Mouse (Mus musculus) heart, adult 2 months (tissue): Measurements from ENCODE around the gene Necap1. TPM values are rescaled to one million over a fixed set of nuclear protein-coding genes. Genes with fewer than 3 reads are reported as not detected.

Experiments used
- DNase-seq, 2 experiments: peaks; one replicate each; pipeline ENCODE4 v3.0.0; 2021
- H3K27ac ChIP-seq: fragments of 200-600 bp; 2 replicates; pipeline ENCODE4 v1.8.1; 2022
- H3K27me3 ChIP-seq: fragments of 200-500 bp; 2 replicates; pipeline ENCODE4 v1.6.1; 2012; ENCODE audit warnings: mild to moderate bottlenecking, low read length, inconsistent platforms, mixed read lengths; ENCODE audit not compliant: control insufficient read depth, insufficient read depth
- H3K36me3 ChIP-seq: fragments of 200-500 bp; 2 replicates; pipeline ENCODE4 v1.6.1; 2012; ENCODE audit warnings: low read length, inconsistent platforms; ENCODE audit not compliant: control insufficient read depth, insufficient read depth
- H3K4me1 ChIP-seq: fragments of 200-500 bp; 2 replicates; pipeline ENCODE4 v1.6.1; 2011; ENCODE audit warnings: low read length; ENCODE audit not compliant: control insufficient read depth, insufficient read depth
- H3K4me3 ChIP-seq: fragments of 200-600 bp; 2 replicates; pipeline ENCODE4 v1.8.1; 2022
- H3K79me2 ChIP-seq: fragments of 200-500 bp; replicated peaks from 2 replicates; pipeline ENCODE4 v1.6.1; 2012; ENCODE audit warnings: mild to moderate bottlenecking, inconsistent platforms, low read length, moderate library complexity, mixed read lengths; ENCODE audit not compliant: control insufficient read depth, insufficient read depth
- H3K9ac ChIP-seq: fragments of 200-500 bp; 2 replicates; pipeline ENCODE4 v1.6.1; 2012; ENCODE audit warnings: low read depth, mild to moderate bottlenecking, control low read depth, inconsistent platforms, low read length, mixed read lengths
- CTCF ChIP-seq: fragments of 200-600 bp; IDR thresholded peaks from 2 replicates; pipeline ENCODE4 v1.8.1; 2022; ENCODE audit warnings: antibody characterized with exemption, mild to moderate bottlenecking, moderate library complexity
- EP300 ChIP-seq: fragments of 200-500 bp; IDR thresholded peaks from 2 replicates; pipeline ENCODE4 v1.6.1; 2011; ENCODE audit warnings: low read depth, low read length, control low read depth; ENCODE audit not compliant: insufficient read depth
- POLR2A ChIP-seq: fragments of 200-500 bp; IDR thresholded peaks from 2 replicates; pipeline ENCODE4 v1.6.1; 2011; ENCODE audit warnings: mild to moderate bottlenecking, low read depth, low read length, control low read depth; ENCODE audit not compliant: insufficient read depth
- WGBS: fragments of 180-500 bp; shearing (Covaris S2); methylation state at CpG from one replicate; pipeline ENCODE4 v1.1.7; 2018; 5-methylcytosine and 5-hydroxymethylcytosine counted together
- intact Hi-C: fragments of 180-260 bp; cut with DNase I; formaldehyde crosslinking; loops from one replicate; pipeline ENCODE4 v1.15.1; 2025
- long read RNA-seq: library from polyadenylated mRNA; stranded (forward); transcript quantifications from one replicate; pipeline ENCODE4 v2.0.0, GENCODE M21; 2021
- polyA plus RNA-seq: library from polyadenylated mRNA; depleted of rRNA; stranded (reverse); fragments of >200 nt; gene quantifications from 2 replicates; pipeline ENCODE4 v1.2.3, GENCODE M21; 2012; rRNA removed
- total RNA-seq, 2 experiments: library from RNA; stranded (reverse); gene quantifications; 2 replicates each; pipeline ENCODE4 v1.2.3; 2021

Necap1 gene
- total RNA-seq (10 to 100 TPM; 20.7 to 22.6 TPM), polyA plus RNA-seq (16.2 and 25.2 TPM in 2 replicates)
- long read RNA-seq, transcript Necap1-201 (8 exons, 2,476 nt): major isoform, 28 of 41 reads
- long read RNA-seq, partial matches to known transcripts: 0 of 41 reads
- long read RNA-seq, other reads (novel, unspliced or antisense): 13 of 41 reads

DNA sequence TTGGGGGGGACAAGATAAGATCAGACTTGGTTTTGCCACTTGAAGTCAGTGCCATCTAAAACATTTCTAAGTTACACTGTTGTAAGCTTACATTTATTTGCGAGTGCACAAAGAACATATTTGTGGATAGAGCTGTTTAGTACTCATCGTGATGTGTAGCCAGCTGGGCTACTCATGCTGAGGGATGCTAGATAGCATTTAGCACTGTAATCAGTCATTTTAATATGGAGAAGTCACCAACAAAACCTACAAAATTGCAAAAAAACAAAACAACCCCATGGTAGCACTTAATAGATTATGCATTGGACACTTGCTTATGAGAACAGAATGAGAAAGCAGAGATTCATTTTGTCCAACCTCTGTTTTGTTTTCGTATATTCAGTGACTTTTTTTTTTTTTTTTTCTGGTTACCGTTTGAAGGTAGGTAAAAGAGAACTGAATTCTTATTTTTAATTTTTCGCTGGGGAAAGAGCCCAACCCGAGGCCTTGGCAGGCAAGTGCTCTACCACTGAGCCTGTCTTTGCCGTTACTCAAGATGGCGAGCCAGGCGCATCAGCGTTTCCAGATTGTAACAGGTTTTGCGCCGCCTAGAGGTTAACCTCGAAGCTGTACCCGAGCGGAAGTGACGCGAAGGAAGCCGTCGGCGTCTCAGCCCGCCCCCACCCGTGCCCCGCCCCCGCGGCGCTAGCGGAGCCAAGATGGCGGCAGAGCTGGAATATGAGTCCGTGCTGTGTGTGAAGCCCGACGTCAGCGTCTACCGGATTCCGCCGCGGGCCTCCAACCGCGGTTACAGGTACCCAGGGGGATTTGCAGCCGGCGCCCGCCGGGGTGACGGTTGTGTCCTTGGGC lies at the start of gene Necap1:
Necap1 (plus strand) TSS at position 604 of the 849 bp plus-strand sequence.
- H3K36me3 ChIP-seq: peaks cover 8% of the 10 kb centered on the region
- DNase-seq: peak; percentile 96 to 97
- intact Hi-C loops: loop anchor here (2.0 to 5.0 kb wide), 3 partner anchors 63 to 132 kb away; no protein-coding TSS in a partner anchor
- peak within 1 kb of the TSS; percentile 94 for H3K4me3 ChIP-seq
- peak within 1 kb of the TSS; percentile 94 for H3K27ac ChIP-seq
- no peaks in the 10 kb centered on the region for H3K27me3 ChIP-seq
- TF ChIP-seq EP300 (peak; percentile 55), CTCF (peak; percentile 96), POLR2A (peak; percentile 79)
- peaks cover 3% of the 10 kb centered on the region for H3K79me2 ChIP-seq
- H3K9ac ChIP-seq: peak within 1 kb of the TSS; percentile 86
- 7% methylated on average over 43 of the region's 43 CpGs for WGBS
- H3K4me1 ChIP-seq: peaks cover 2% of the 10 kb centered on the region; the same call in 1 of the 2 replicates

DNA sequence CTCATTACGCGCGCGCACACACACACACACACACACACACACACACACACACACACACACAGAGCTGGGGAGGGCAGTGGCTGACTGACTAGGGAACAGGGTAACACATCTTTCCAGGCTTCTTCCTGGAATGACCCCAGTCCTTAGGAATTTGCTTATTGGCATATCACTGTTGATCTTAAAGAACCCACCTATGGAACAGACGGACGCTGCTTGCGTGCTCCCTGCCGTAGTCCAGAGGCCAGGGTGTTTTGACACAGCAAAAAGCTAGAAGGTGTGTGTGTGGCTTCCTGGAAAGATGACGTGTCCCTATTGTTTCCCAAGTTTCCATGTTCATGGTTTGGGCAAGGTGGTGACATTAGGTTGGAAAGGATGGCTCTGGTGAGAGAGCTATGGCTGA lies 49.1 kb upstream of the Necap1 start:
- intact Hi-C loops: no loop called here
- Histone ChIP-seq H3K27ac (peak overlapping the region; percentile 88), H3K9ac (peak overlapping the region; percentile 46; the same call in 1 of the 2 replicates), H3K4me1 (peaks cover 29% of the 10 kb centered on the region), H3K79me2 (peaks cover 3% of the 10 kb centered on the region; the same call in 1 of the 2 replicates), H3K27me3 (no peaks in the 10 kb centered on the region), H3K36me3 (no peaks in the 10 kb centered on the region; the same call in 1 of the 2 replicates), H3K4me3 (peak overlapping the region; percentile 32; the same call in 1 of the 2 replicates)
- DNase-seq: peak in 1 of 2 experiments; percentile 13
- TF ChIP-seq EP300 (no peak), CTCF (no peak), POLR2A (no peak)
- WGBS: 48% methylated on average over 9 of the region's 9 CpGs

DNA sequence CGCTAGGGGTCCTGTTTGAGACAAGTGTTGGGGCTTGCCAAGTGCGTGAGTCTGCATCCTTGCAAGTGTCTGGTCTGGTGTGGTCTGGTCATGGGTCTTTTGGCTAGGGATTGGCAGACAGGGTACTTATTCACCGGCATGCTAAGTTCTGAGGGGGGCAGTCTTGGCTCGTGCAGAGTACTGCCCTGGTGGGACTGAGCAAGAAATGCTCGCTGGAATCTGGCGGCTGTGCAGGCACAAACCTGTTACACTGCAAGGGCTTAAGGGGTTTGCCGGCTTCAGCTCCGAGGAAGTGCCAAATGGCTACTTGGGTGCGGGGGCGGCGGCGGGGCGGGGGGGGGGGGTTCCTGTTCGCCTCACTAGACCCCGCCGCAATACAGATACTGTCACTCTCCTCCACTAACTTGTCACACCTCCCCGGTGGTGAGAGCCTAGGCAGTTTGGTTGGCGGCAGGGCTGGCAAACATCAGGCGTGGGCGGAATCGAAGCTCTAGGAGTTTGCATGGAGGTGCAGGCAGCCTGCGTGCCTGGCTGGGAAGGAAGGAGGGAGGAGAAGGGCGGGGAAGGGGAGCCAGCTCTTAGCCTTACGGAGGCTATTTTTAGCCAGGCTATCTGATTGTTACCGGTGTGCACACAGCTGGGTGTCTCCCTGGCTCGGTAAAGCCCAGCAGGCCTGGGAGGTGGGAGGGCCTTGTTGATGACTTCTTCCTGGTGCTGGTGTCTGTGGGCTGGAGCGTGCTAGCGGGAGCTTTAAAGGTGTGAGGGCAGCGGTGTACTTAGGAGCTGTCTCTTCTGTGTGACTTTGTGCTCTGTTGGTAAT lies 48.1 kb upstream of the Necap1 start:
- Histone ChIP-seq H3K79me2 (peaks cover 2% of the 10 kb centered on the region; the same call in 1 of the 2 replicates), H3K9ac (peak overlapping the region; percentile 53), H3K27me3 (no peaks in the 10 kb centered on the region), H3K36me3 (no peaks in the 10 kb centered on the region; the same call in 1 of the 2 replicates), H3K4me3 (peak overlapping the region; percentile 32), H3K4me1 (peaks cover 25% of the 10 kb centered on the region), H3K27ac (peak overlapping the region; percentile 88)
- TF ChIP-seq CTCF (no peak), EP300 (peak; percentile 64; the same call in 1 of the 2 replicates), POLR2A (peak; percentile 49; the same call in 1 of the 2 replicates)
- DNase-seq: peak; percentile 76 to 85
- under 1% methylated on average over 29 of the region's 29 CpGs for whole genome bisulfite sequencing
- intact Hi-C loops: loop anchor here (2.0 kb wide), 1 partner anchor 15 kb away; no protein-coding TSS in a partner anchor

DNA sequence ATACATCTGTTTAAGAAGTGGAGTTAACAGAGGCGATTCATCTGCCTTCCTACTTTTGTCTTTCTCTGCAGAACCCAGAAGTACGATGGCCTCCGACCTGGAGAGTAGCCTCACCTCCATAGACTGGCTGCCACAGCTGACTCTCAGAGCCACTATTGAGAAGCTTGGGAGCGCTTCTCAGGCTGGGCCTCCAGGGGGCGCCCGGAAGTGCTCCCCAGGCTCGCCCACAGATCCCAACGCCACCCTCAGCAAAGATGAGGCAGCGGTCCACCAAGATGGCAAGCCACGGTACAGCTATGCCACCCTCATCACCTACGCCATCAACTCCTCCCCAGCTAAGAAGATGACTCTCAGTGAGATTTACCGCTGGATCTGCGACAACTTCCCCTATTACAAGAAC lies 46.2 kb upstream of the Necap1 start:
- Histone ChIP-seq H3K79me2 (peaks cover 2% of the 10 kb centered on the region; the same call in 1 of the 2 replicates), H3K27me3 (no peaks in the 10 kb centered on the region), H3K36me3 (no peaks in the 10 kb centered on the region; the same call in 1 of the 2 replicates), H3K27ac (no peak overlapping the region), H3K4me3 (no peak overlapping the region), H3K4me1 (peaks cover 20% of the 10 kb centered on the region), H3K9ac (no peak overlapping the region)
- intact Hi-C loops: no loop called here
- 65% methylated on average over 13 of the region's 13 CpGs for WGBS
- TF ChIP-seq POLR2A: no peak
- no peak for TF ChIP-seq EP300
- peak; percentile 67 for TF ChIP-seq CTCF
- peak; percentile 34 to 46 for DNase-seq

DNA sequence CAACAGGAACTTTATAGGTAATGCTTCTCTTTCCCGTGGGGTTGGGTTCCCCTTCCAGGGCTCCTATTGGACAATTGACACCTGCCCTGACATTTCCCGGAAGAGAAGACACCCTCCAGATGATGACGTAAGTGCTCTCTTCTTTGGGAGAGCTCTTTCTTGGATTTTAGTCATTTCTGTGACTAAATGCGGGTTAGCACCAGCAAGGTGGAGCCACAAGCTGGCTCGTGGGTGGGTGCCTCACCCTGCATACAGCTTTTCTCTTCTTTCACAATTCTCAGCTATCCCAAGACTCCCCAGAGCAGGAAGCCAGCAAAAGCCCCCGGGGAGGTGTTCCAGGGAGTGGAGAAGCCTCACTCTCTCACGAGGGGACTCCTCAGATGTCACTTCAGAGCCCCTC lies 41.4 kb upstream of the Necap1 start:
- Histone ChIP-seq H3K4me3 (no peak overlapping the region), H3K27ac (no peak overlapping the region), H3K27me3 (no peaks in the 10 kb centered on the region), H3K79me2 (0 out of 2 replicates have a peak, but pooled peaks cover 2% of the 10 kb centered on the region), H3K36me3 (no peaks in the 10 kb centered on the region), H3K4me1 (no peaks in the 10 kb centered on the region), H3K9ac (no peak overlapping the region)
- 77% methylated on average over 7 of the region's 7 CpGs for WGBS
- DNase-seq: no peak
- TF ChIP-seq CTCF (no peak), EP300 (no peak), POLR2A (no peak)
- intact Hi-C loops: no loop called here
